Mouse (Mus musculus) frontal cortex, adult (tissue): ENCODE results near the gene Syce2.

ENCODE experiments used
- ATAC-seq: cut with Nextera tagmentation; 2 replicates; pipeline ENCODE4 v1.9.2; 2017; ENCODE audit warnings: mild to moderate bottlenecking, moderate library complexity, mixed read lengths; ENCODE audit not compliant: low TSS enrichment

Gene Syce2

GRCm38 (mm10) chr8:84844397-84845070, 27.4 kb upstream of the Syce2 start:
- ATAC-seq = no peak

- ATAC-seq = no peak
Measured at GRCm38 (mm10) chr8:84845355-84846093, 26.4 kb upstream of the Syce2 start.

GRCm38 (mm10) chr8:84846094-84846721, 25.7 kb upstream of the Syce2 start:
- ATAC-seq = peak; percentile 5

- peak; percentile 97 for ATAC-seq
Measured at GRCm38 (mm10) chr8:84846722-84847572, 25.0 kb upstream of the Syce2 start, which contains the start of gene Calr. Gene Calr (minus strand): TSS chr8:84846934.

- no peak for ATAC-seq
Measured at GRCm38 (mm10) chr8:84847684-84848435, 24.1 kb upstream of the Syce2 start.

- ATAC-seq = 0 out of 2 replicates have a peak, but pooled peaks have one; percentile 4
Measured at GRCm38 (mm10) chr8:84856434-84856833, 15.5 kb upstream of the Syce2 start.

GRCm38 (mm10) chr8:84856864-84857441, 15.0 kb upstream of the Syce2 start, which contains the start of gene Farsa:
Gene Farsa (plus strand): TSS chr8:84856989.
- ATAC-seq = peak; percentile 98

- ATAC-seq = no peak
Measured at GRCm38 (mm10) chr8:84872309-84872965, 526 bp downstream of the Syce2 start.

- ATAC-seq = no peak
Measured at GRCm38 (mm10) chr8:84873016-84873415, 1.1 kb downstream of the Syce2 start.

- ATAC-seq = no peak
Measured at GRCm38 (mm10) chr8:84874339-84874738, 2.4 kb downstream of the Syce2 start.

- no peak for ATAC-seq
Measured at GRCm38 (mm10) chr8:84877297-84878035, 5.6 kb downstream of the Syce2 start.

GRCm38 (mm10) chr8:84878915-84879314, 7.0 kb downstream of the Syce2 start:
- ATAC-seq = no peak

GRCm38 (mm10) chr8:84884728-84885127, 12.8 kb downstream of the Syce2 start:
- no peak for ATAC-seq

- ATAC-seq = no peak
Measured at GRCm38 (mm10) chr8:84888280-84888679, 16.4 kb downstream of the Syce2 start.

- ATAC-seq = no peak
Measured at GRCm38 (mm10) chr8:84889141-84889540, 17.2 kb downstream of the Syce2 start.

GRCm38 (mm10) chr8:84892993-84893708, 21.2 kb downstream of the Syce2 start:
- no peak for ATAC-seq

GRCm38 (mm10) chr8:84893709-84894134, 21.8 kb downstream of the Syce2 start, which contains the start of gene Gcdh:
Gene Gcdh (minus strand): TSS chr8:84893921.
- peak; percentile 100 for ATAC-seq

- ATAC-seq = no peak
Measured at GRCm38 (mm10) chr8:84895963-84896362, 24.1 kb downstream of the Syce2 start.
